Mouse (Mus musculus): ENCODE results near the gene Supt7l.

Supt7l gene

DNA sequence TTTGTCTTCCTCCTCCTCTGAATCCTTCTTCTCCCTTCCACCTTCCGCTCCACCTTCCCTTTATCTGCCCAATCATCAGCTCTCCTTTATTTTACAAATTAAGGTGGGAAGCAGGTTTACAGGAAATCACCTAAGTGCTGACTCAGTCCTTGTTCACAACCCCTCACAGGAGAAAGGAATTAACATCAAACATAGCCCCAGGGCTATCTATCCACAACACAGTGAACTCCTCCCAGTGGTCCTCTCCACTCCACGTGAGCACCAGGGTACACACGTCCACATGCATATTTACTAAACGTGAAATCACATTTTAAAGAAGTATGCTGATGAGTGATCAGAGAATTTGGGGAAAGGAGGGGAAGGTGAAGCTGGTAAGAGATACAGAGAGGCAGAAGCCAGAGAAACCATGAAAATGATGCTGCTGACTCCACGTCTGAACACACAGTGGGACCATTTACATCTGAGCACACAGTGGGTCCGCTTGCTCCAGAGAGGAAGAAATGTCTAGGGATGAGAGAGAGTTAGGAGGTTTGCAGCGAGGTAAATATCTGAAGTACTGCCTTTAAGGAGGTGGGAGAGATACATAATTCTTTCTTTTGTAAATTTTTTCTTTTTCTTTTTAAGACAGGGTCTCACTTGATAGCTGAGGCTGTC lies 38.4 kb downstream of the Supt7l start:
- no peak for DNase-seq

DNA sequence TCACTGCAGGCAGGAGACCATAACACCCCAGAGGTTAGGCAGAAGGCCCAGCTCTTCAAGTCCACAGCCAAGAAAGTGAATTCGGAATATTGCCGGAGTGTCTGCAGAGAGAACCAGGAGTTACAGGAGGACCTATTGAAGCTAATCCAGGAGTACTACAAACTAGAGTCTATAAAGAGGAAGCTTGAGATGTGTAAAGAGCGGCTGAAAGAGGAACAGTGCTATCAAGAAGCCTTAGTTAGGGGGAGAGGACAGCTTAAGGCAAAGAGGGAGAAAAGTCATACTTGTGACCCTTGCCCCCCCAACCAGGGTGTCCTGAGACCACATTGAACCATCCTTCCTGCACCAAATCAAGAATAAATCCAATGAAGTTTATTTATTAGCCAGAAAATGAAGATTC lies 39.7 kb downstream of the Supt7l start:
- no peak for DNase-seq

- DNase-seq: no peak
Observed at GRCm38 (mm10) chr5:31485440-31485839, 42.2 kb downstream of the Supt7l start, which contains the start of gene 4930548H24Rik. Gene 4930548H24Rik, plus strand, starts transcription at chr5:31485740.

GRCm38 (mm10) chr5:31480536-31480935 lies 47.1 kb downstream of the Supt7l start:
- DNase-seq: no peak

- peak; percentile 72 for DNase-seq
Observed at GRCm38 (mm10) chr5:31470334-31470733, 57.3 kb downstream of the Supt7l start.

DNA sequence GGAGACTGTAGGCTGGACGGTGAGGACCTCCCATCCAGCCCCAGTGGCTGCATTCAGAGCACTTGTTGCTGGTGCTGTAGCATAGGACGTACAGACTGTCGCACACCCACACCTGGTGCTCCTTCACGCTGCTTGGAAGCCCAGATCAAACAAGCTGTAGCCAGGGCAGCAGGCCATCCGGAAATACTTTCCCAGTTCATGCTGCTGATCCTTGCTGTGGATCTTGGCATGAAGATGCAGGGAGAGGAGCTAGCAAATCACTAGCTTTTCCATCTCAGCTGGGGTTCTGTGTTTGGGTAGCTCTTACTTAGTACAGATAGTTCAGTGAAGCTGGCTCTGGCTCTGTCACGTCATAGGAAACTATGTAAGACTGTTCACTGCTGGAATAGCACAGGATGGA lies 57.9 kb downstream of the Supt7l start:
- no peak for DNase-seq

GRCm38 (mm10) chr5:31467798-31468197 lies 59.8 kb downstream of the Supt7l start:
- no peak for DNase-seq

Measured in lung, postnatal 14 days (tissue).